Mouse (Mus musculus): ENCODE measurements around the gene Nos1.
A peak's percentile ranks its signal among the peaks of the same experiment; 100 is the strongest.

Nos1 gene

GRCm38 (mm10) chr5:117780681-117781080 lies at the start of gene Nos1:
Gene Nos1 (plus strand): TSS chr5:117781032.
- no peak for DNase-seq (ENCODE audit: low spot score in 2 of 2)

GRCm38 (mm10) chr5:117731311-117731710 lies 49.5 kb upstream of the Nos1 start:
- DNase-seq (ENCODE audit: low spot score in 2 of 2): no peak

GRCm38 (mm10) chr5:117744654-117745178 lies 36.1 kb upstream of the Nos1 start:
- DNase-seq (ENCODE audit: low spot score in 2 of 2): peak; percentile 48 to 56

- DNase-seq (ENCODE audit: low spot score in 2 of 2): no peak
Measured at GRCm38 (mm10) chr5:117749353-117749752, 31.5 kb upstream of the Nos1 start.

GRCm38 (mm10) chr5:117757696-117758482 lies 22.9 kb upstream of the Nos1 start:
- DNase-seq (ENCODE audit: low spot score in 2 of 2): no peak

- no peak for DNase-seq (ENCODE audit: low spot score in 2 of 2)
Measured at GRCm38 (mm10) chr5:117761181-117761832, 19.5 kb upstream of the Nos1 start.

- DNase-seq (ENCODE audit: low spot score in 2 of 2): no peak
Measured at GRCm38 (mm10) chr5:117764496-117764895, 16.3 kb upstream of the Nos1 start.

GRCm38 (mm10) chr5:117779175-117779574 lies 1.7 kb upstream of the Nos1 start:
- DNase-seq (ENCODE audit: low spot score in 2 of 2): no peak

GRCm38 (mm10) chr5:117781178-117781577 lies 346 bp downstream of the Nos1 start:
- no peak for DNase-seq (ENCODE audit: low spot score in 2 of 2)

GRCm38 (mm10) chr5:117790071-117790470 lies 9.2 kb downstream of the Nos1 start:
- DNase-seq (ENCODE audit: low spot score in 2 of 2): peak; percentile 36 to 42

- peak; percentile 21 to 28 for DNase-seq (ENCODE audit: low spot score in 2 of 2)
Measured at GRCm38 (mm10) chr5:117791875-117792274, 11.0 kb downstream of the Nos1 start.

- DNase-seq (ENCODE audit: low spot score in 2 of 2): no peak
Measured at GRCm38 (mm10) chr5:117800849-117801248, 20.0 kb downstream of the Nos1 start.

- no peak for DNase-seq (ENCODE audit: low spot score in 2 of 2)
Measured at GRCm38 (mm10) chr5:117802071-117802521, 21.3 kb downstream of the Nos1 start.

GRCm38 (mm10) chr5:117803551-117803950 lies 22.7 kb downstream of the Nos1 start:
- DNase-seq (ENCODE audit: low spot score in 2 of 2): no peak

- DNase-seq (ENCODE audit: low spot score in 2 of 2): no peak
Measured at GRCm38 (mm10) chr5:117810930-117811329, 30.1 kb downstream of the Nos1 start.

- no peak for DNase-seq (ENCODE audit: low spot score in 2 of 2)
Measured at GRCm38 (mm10) chr5:117818800-117819199, 38.0 kb downstream of the Nos1 start.

- no peak for DNase-seq (ENCODE audit: low spot score in 2 of 2)
Measured at GRCm38 (mm10) chr5:117820445-117820844, 39.6 kb downstream of the Nos1 start.

GRCm38 (mm10) chr5:117823811-117824210 lies 43.0 kb downstream of the Nos1 start:
- no peak for DNase-seq (ENCODE audit: low spot score in 2 of 2)

GRCm38 (mm10) chr5:117824486-117824885 lies 43.7 kb downstream of the Nos1 start:
- no peak for DNase-seq (ENCODE audit: low spot score in 2 of 2)

- no peak for DNase-seq (ENCODE audit: low spot score in 2 of 2)
Measured at GRCm38 (mm10) chr5:117825336-117825735, 44.5 kb downstream of the Nos1 start.

- DNase-seq (ENCODE audit: low spot score in 2 of 2): no peak
Measured at GRCm38 (mm10) chr5:117827366-117827765, 46.5 kb downstream of the Nos1 start.

- peak; percentile 85 to 87 for DNase-seq (ENCODE audit: low spot score in 2 of 2)
Measured at GRCm38 (mm10) chr5:117836930-117837329, 56.1 kb downstream of the Nos1 start.

GRCm38 (mm10) chr5:117837731-117838130 lies 56.9 kb downstream of the Nos1 start:
- no peak for DNase-seq (ENCODE audit: low spot score in 2 of 2)

Measured in right cerebral cortex, adult 2 months (tissue).